Mouse (Mus musculus) heart, postnatal 0 days (tissue): ENCODE measurements around the gene Fnbp1. TPM values are rescaled to one million over a fixed set of nuclear protein-coding genes. Genes with fewer than 3 reads are reported as not detected.

Experiments used
- ATAC-seq: fragments of 200-750 bp; cut with Nextera tagmentation; 2 replicates; pipeline ENCODE4 v1.8.0; 2017; ENCODE audit warnings: low read depth, moderate number of reproducible peaks, moderate library complexity; ENCODE audit not compliant: insufficient read depth
- DNase-seq: peaks from one replicate; pipeline ENCODE4 v3.0.0-alpha.2; 2016; ENCODE audit warnings: low spot score
- H3K27ac ChIP-seq: fragments of 300-500 bp; sonication (generic); 2 replicates; pipeline ENCODE4 v1.5.1; 2014; ENCODE audit warnings: low read depth, mild to moderate bottlenecking
- H3K27me3 ChIP-seq: fragments of 300-500 bp; sonication (generic); 2 replicates; pipeline ENCODE4 v1.6.1; 2014; ENCODE audit warnings: low read length, mixed read lengths; ENCODE audit not compliant: control insufficient read depth, insufficient read depth
- H3K36me3 ChIP-seq: fragments of 300-500 bp; sonication (generic); replicated peaks from 2 replicates; pipeline ENCODE4 v1.6.1; 2014; ENCODE audit warnings: low read length, mixed read lengths; ENCODE audit not compliant: control insufficient read depth, insufficient read depth
- H3K4me1 ChIP-seq: fragments of 300-500 bp; sonication (generic); 2 replicates; pipeline ENCODE4 v1.6.1; 2014; ENCODE audit warnings: antibody characterized with exemption; ENCODE audit not compliant: control insufficient read depth, insufficient read depth
- H3K4me2 ChIP-seq: fragments of 300-500 bp; sonication (generic); 2 replicates; pipeline ENCODE4 v1.6.1; 2014; ENCODE audit warnings: low read depth, mild to moderate bottlenecking, low read length, moderate library complexity
- H3K4me3 ChIP-seq: fragments of 300-500 bp; sonication (generic); 2 replicates; pipeline ENCODE4 v1.5.1; 2014; ENCODE audit warnings: low read depth, low read length
- H3K9ac ChIP-seq: fragments of 300-500 bp; sonication (generic); replicated peaks from 2 replicates; pipeline ENCODE4 v1.6.1; 2014; ENCODE audit warnings: low read depth, low read length, mixed read lengths
- H3K9me3 ChIP-seq: fragments of 300-500 bp; sonication (generic); replicated peaks from 2 replicates; pipeline ENCODE4 v1.6.1; 2016; ENCODE audit warnings: low read length; ENCODE audit not compliant: control insufficient read depth
- CTCF ChIP-seq: IDR thresholded peaks from 2 replicates; pipeline ENCODE4 v1.5.1; 2016; ENCODE audit warnings: antibody characterized with exemption, control low read depth, low read depth
- EP300 ChIP-seq: IDR thresholded peaks from 2 replicates; pipeline ENCODE4 v1.6.1; 2016; ENCODE audit warnings: antibody characterized with exemption, low read depth
- WGBS: fragments of 180-500 bp; shearing (Covaris S2); extraction: QIAGEN DNeasy Blood & Tissue Kit; methylation state at CpG from one replicate; pipeline ENCODE4 v1.1.7; 2014; 5-methylcytosine and 5-hydroxymethylcytosine counted together
- polyA plus RNA-seq: library from polyadenylated mRNA; unstranded; fragments of >200 nt; fragmentation: Nextera tagmentation; extraction: Ambion mirVana; gene quantifications from 2 replicates; pipeline ENCODE4 v1.2.1, GENCODE M21; 2015
- total RNA-seq: library from RNA; depleted of rRNA; stranded (reverse); fragments of >200 nt; gene quantifications from 2 replicates; pipeline ENCODE4 v1.2.3, GENCODE M21; 2014; ENCODE audit warnings: low replicate concordance

Gene Fnbp1
- total and polyA plus RNA-seq, 2 experiments from 2014 or later: 6.4 to 11.4 TPM

DNA sequence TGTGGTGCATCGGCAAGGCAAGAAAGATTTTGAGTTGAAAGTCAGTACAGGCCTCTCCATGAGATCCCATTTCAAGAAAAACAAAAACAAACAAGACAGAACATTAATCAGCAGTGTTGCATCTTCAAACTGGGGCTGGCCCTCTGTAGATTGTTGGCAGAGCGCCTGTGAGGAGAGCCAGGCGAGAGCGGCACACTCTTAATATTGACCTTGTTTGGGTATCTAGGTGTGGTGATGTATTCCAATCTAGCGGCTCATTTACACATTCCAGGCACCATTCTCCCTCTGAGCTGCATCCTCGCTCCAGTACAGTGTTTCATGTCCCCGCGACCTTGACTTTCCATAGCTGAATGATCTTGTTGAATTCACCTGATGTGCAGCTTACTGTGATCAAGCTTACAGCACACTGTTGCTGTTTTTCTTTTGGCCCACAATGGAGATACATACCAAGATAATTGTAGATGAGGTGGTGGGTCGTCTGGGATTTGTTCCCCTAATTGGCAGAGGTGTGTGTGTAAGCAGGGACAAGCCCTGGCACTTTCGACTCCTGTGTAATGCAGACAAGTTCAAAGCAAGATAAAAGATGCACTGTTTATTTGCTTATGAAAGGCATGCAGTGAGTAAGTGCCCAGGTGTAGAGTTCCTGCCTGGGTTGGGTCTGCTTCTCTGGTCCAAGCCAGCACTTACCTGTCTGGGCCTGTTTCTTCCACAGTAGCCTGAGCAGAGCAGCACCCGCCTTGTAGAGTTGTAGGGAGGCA is 21.7 kb upstream of the Fnbp1 start:
- no peak for DNase-seq
- Histone ChIP-seq H3K36me3 (peaks cover 14% of the 10 kb centered on the region), H3K4me2 (no peak overlapping the region), H3K4me1 (peaks cover 23% of the 10 kb centered on the region), H3K27ac (peak overlapping the region; percentile 82), H3K27me3 (no peaks in the 10 kb centered on the region), H3K9me3 (no peaks in the 10 kb centered on the region), H3K9ac (no peak overlapping the region; the same call in 1 of the 2 replicates), H3K4me3 (no peak overlapping the region)
- 43% methylated on average over 11 of the region's 11 CpGs for WGBS
- no peak for ATAC-seq
- TF ChIP-seq CTCF (no peak), EP300 (no peak)

- Histone ChIP-seq H3K27me3 (no peaks in the 10 kb centered on the region), H3K36me3 (peaks cover 3% of the 10 kb centered on the region; the same call in 1 of the 2 replicates), H3K4me2 (no peak overlapping the region), H3K4me1 (peaks cover 23% of the 10 kb centered on the region), H3K9me3 (no peaks in the 10 kb centered on the region), H3K4me3 (no peak overlapping the region), H3K27ac (no peak overlapping the region), H3K9ac (no peak overlapping the region)
- no peak for TF ChIP-seq EP300
- TF ChIP-seq CTCF: no peak
- 87% methylated on average over 4 of the region's 4 CpGs for WGBS
- ATAC-seq: no peak
- DNase-seq: no peak
Measured at GRCm38 (mm10) chr2:31161620-31162019, 19.8 kb upstream of the Fnbp1 start.

DNA sequence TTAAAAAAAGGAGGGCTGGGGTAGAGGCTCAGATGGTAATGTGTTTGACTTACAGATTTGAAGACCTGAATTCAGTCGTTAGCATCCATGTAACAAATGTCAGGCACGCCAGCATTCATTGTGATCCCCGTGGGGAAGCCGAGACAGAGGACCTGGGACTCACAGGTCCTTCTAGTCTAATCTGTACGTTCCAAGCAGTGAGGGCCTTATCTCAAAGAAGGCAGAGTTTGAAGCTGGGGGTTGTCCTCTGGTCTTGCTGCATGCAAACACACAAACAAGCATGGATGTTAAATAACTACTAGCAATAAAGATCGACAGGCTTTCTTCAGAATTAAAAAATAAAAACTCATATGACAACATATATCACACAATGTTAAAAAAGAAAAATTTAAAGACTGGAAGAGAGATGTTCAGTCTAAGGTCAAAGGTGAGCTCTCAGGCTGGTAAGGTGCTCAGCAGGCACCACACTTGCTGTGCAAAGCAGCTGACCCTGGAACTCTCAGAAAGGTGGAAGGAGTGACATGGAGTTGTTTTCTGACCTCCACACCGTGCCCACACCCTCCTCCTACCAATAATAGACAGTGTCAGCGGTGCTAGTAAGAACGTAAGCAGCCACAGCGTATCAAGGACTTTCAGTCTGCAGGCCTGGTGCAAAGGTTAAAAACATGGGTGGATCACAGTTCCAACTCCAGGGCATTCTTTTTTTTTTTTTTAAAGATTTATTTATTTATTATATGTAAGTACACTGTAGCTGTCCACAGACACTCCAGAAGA is 18.5 kb upstream of the Fnbp1 start:
- Histone ChIP-seq H3K9me3 (no peaks in the 10 kb centered on the region), H3K27me3 (no peaks in the 10 kb centered on the region), H3K36me3 (peaks cover 3% of the 10 kb centered on the region; the same call in 1 of the 2 replicates), H3K27ac (no peak overlapping the region), H3K4me3 (no peak overlapping the region), H3K9ac (no peak overlapping the region), H3K4me1 (peaks cover 17% of the 10 kb centered on the region), H3K4me2 (no peak overlapping the region)
- TF ChIP-seq EP300 (no peak), CTCF (no peak)
- ATAC-seq: no peak
- DNase-seq: no peak
- 57% methylated on average over 10 of the region's 10 CpGs for WGBS

DNA sequence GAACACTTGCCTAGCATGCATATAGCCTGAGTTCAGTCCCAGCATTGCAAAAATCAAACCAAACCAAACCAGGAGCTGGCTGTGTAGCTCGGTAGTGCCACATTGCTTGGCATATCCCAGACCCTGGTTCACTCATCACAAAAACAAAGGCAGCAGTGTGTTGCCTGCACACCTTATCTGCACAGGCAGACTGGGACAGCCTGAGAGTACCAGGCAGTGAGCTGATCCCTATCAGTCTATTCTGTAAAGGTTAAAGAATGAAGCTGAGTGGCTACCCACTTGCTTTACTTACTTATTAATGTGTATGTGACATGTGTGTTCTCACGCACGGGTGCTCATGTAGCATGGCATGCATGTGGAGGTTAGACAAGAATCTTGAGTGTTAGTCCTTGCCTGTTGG is 15.0 kb upstream of the Fnbp1 start:
- ATAC-seq (no peak), DNase-seq (no peak)
- TF ChIP-seq EP300: no peak
- no peak for TF ChIP-seq CTCF
- Histone ChIP-seq H3K4me3 (no peak overlapping the region), H3K9me3 (no peaks in the 10 kb centered on the region), H3K27me3 (no peaks in the 10 kb centered on the region), H3K27ac (no peak overlapping the region), H3K36me3 (peaks cover 3% of the 10 kb centered on the region; the same call in 1 of the 2 replicates), H3K4me1 (peaks cover 9% of the 10 kb centered on the region), H3K4me2 (no peak overlapping the region), H3K9ac (no peak overlapping the region)
- WGBS: 62% methylated on average over 3 of the region's 3 CpGs

- under 1% methylated on average over 51 of the region's 53 CpGs for WGBS
- peak within 1 kb of the TSS; percentile 94 for H3K4me3 ChIP-seq
Measured at GRCm38 (mm10) chr2:31151892-31152812, 10.3 kb upstream of the Fnbp1 start, which contains the start of gene Gpr107. Gpr107 (plus strand) TSS chr2:31152316.

More at GRCm38 (mm10) chr2:31151892-31152812, 10.3 kb upstream of the Fnbp1 start, which contains the start of gene Gpr107:
- Histone ChIP-seq H3K4me2 (peak within 1 kb of the TSS; percentile 88), H3K27ac (peak within 1 kb of the TSS; percentile 81), H3K27me3 (no peaks in the 10 kb centered on the region), H3K9me3 (no peaks in the 10 kb centered on the region), H3K36me3 (peaks cover 27% of the 10 kb centered on the region), H3K4me1 (peaks cover 16% of the 10 kb centered on the region), H3K9ac (peak within 1 kb of the TSS; percentile 81)
- TF ChIP-seq EP300 (no peak), CTCF (no peak)
- ATAC-seq (peak; percentile 90), DNase-seq (peak; percentile 88)
